Mouse (Mus musculus): Measurements from ENCODE around the gene Zfp605.

DNA sequence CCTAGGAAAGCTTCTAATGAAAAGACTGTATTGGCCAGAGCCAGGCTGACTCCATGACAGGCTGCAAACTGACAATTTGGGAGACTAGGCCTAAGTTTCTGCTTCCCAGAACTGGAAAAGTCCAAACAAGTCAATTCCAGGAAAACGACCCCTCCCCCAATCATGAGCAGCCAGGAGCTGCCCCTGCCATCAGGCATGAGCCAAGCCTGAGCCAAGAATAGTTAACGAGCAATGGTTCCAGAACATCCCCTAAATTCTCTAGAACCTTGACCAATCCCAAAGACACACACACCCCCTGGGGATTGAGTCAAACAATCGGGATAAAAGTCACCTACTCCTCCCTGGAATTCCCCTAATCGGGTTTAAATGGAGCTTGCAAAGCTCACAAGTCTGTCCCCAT lies 26.9 kb upstream of the Zfp605 start:
- TF ChIP-seq POLR2A (IDR thresholded peaks at IDR 0.05; ENCODE audit: low read depth, low read length), result no peak
- no peak for TF ChIP-seq CTCF (IDR thresholded peaks at IDR 0.05; ENCODE audit: extremely low read depth, insufficient read length, insufficient replicate concordance, low read depth, low read length)
